Mouse (Mus musculus) heart, postnatal 0 days (tissue): ENCODE measurements at regions not wholly inside any gene's neighbourhood (a gene's known extent, or its start where the extent isn't known, plus 50 kb on each side); places are given as distances from the start of the nearest gene placed in this dataset.

ENCODE experiments used
- CTCF ChIP-seq: IDR thresholded peaks from 2 replicates; pipeline ENCODE4 v1.5.1; 2016; ENCODE audit warnings: antibody characterized with exemption, control low read depth, low read depth
- EP300 ChIP-seq: IDR thresholded peaks from 2 replicates; pipeline ENCODE4 v1.6.1; 2016; ENCODE audit warnings: antibody characterized with exemption, low read depth

GRCm38 (mm10) chr8:26688745-26689478 is 288.2 kb upstream of the Zfp703 start:
- TF ChIP-seq CTCF (no peak), EP300 (no peak)
